Mouse (Mus musculus) common myeloid progenitor, adult 5-6 weeks (primary cell): ENCODE measurements around the gene Akap8. TPM values are rescaled to one million over a fixed set of nuclear protein-coding genes. Genes with fewer than 3 reads are reported as not detected.

Source experiments
- total RNA-seq: library from RNA; stranded (forward); fragments of 200-1000, 187-1606 nt; gene quantifications from 2 replicates; pipeline ENCODE4 v1.2.3, GENCODE M21; 2017

Gene Akap8
- total RNA-seq, 1 experiment from 2014 or later, result 161 TPM

Other genes with a start within 250 kb of the Akap8 start
- 0.05 and 0.18 TPM in 2 replicates for gene Notch3, start 154.4 kb downstream of the Akap8 start, total RNA-seq
- not detected in 2 replicates for gene Ephx3, start 131.7 kb downstream of the Akap8 start, total RNA-seq
- 22.5 and 58.5 TPM in 2 replicates for gene Brd4, start 36.5 kb downstream of the Akap8 start, total RNA-seq
- 87.8 and 101 TPM in 2 replicates for gene Akap8l, start 29.4 kb upstream of the Akap8 start, total RNA-seq
- 13.2 and 15.7 TPM in 2 replicates for gene Wiz, start 68.2 kb upstream of the Akap8 start, total RNA-seq
- 29.6 and 34.9 TPM in 2 replicates for gene Rasal3, start 82.3 kb upstream of the Akap8 start, total RNA-seq
- gene Pglyrp2, start 102.9 kb upstream of the Akap8 start, total RNA-seq, result 4.5 and 7.1 TPM in 2 replicates
- 0.73 and 4.2 TPM in 2 replicates for gene Cyp4f39, start 131.5 kb upstream of the Akap8 start, total RNA-seq
- 0.50 and 2.0 TPM in 2 replicates for gene Cyp4f17, start 184.8 kb upstream of the Akap8 start, total RNA-seq
- gene Cyp4f16, start 215.3 kb upstream of the Akap8 start, total RNA-seq, result 9.6 and 11.6 TPM in 2 replicates